Mouse (Mus musculus): ENCODE results near the gene Caskin1. TPM values are rescaled to one million over a fixed set of nuclear protein-coding genes. Genes with fewer than 3 reads are reported as not detected.

Caskin1 gene
- total and polyA plus RNA-seq, 2 experiments from 2014 or later, result 0.11 to 0.14 TPM

DNA sequence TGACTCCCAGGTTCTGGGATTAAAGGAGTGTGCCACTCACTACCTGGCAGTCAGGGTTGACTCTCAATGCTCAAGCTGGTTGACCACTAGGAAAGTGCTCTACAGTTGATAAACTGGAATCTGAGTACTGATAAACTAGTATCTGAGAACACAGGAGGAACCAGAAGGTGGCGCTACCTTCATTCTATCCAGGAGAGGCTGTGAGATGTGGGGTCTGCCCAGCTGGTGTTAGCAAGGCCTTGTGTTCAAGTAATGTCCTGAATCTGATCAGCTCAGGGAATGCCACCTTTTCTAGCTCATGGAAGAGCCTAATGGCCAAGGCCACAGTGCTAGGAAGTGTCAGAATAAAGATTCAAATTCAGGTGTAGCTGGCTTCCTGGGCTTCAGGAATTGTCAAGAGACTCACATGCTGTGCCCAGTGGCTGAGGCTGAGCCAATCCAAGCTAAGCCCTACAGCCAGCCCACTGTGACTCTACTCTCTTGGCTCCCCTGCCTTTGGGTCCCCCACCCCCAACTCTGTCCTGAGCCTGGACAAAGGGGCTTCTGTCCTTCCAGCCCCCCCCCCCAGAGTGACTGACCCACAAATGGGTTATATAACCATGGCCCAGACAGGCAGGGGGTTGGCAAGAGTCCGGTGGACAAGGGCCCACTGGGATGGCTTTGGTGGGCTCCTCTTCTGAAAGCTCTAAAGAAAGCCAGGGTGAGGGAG, 6.4 kb downstream of the Caskin1 start:
- WGBS, result 44% methylated on average over 2 of the region's 2 CpGs
- no peaks in the 10 kb centered on the region for H3K4me1 ChIP-seq (ENCODE audit: control insufficient read depth, insufficient read depth)
- TF ChIP-seq CTCF (IDR thresholded peaks at IDR 0.05; ENCODE audit: low read depth) (peak; percentile 61), EP300 (IDR thresholded peaks at IDR 0.05; ENCODE audit: low read depth) (no peak)
- no peak overlapping the region for H3K27ac ChIP-seq (ENCODE audit: low read depth)
- H3K9ac ChIP-seq (replicated peaks; ENCODE audit: low read depth, low read length), result no peak overlapping the region
- no peak; the same call in 1 of the 2 replicates for ATAC-seq (ENCODE audit: insufficient read depth, low read depth)
- no peak overlapping the region for H3K4me3 ChIP-seq (ENCODE audit: low read depth, low read length)
- no peaks in the 10 kb centered on the region for H3K36me3 ChIP-seq (replicated peaks; ENCODE audit: control insufficient read depth, insufficient read depth, low read length)
- peak; percentile 41 for DNase-seq (ENCODE audit: low spot score)
- no peak overlapping the region for H3K4me2 ChIP-seq (ENCODE audit: low read depth, low read length)
- peaks cover 12% of the 10 kb centered on the region for H3K27me3 ChIP-seq (ENCODE audit: control insufficient read depth, insufficient read depth, low read length)
- no peaks in the 10 kb centered on the region for H3K9me3 ChIP-seq (replicated peaks; ENCODE audit: control insufficient read depth, low read length)

GRCm38 (mm10) chr17:24495443-24495842, 7.0 kb downstream of the Caskin1 start:
- no peaks in the 10 kb centered on the region for H3K4me1 ChIP-seq (ENCODE audit: control insufficient read depth, insufficient read depth)
- no peak overlapping the region for H3K9ac ChIP-seq (replicated peaks; ENCODE audit: low read depth, low read length)
- peaks cover 5% of the 10 kb centered on the region for H3K27me3 ChIP-seq (ENCODE audit: control insufficient read depth, insufficient read depth, low read length)
- no peak overlapping the region for H3K27ac ChIP-seq (ENCODE audit: low read depth)
- no peaks in the 10 kb centered on the region for H3K36me3 ChIP-seq (replicated peaks; ENCODE audit: control insufficient read depth, insufficient read depth, low read length)
- ATAC-seq (ENCODE audit: insufficient read depth, low read depth), result no peak
- H3K9me3 ChIP-seq (replicated peaks; ENCODE audit: control insufficient read depth, low read length), result no peaks in the 10 kb centered on the region
- no peak for DNase-seq (ENCODE audit: low spot score)
- no peak for TF ChIP-seq EP300 (IDR thresholded peaks at IDR 0.05; ENCODE audit: low read depth)
- no peak for TF ChIP-seq CTCF (IDR thresholded peaks at IDR 0.05; ENCODE audit: low read depth)
- H3K4me2 ChIP-seq (ENCODE audit: low read depth, low read length), result no peak overlapping the region
- 61% methylated on average over 3 of the region's 3 CpGs for WGBS
- H3K4me3 ChIP-seq (ENCODE audit: low read depth, low read length), result no peak overlapping the region

GRCm38 (mm10) chr17:24496026-24496425, 7.6 kb downstream of the Caskin1 start:
- H3K27ac ChIP-seq (ENCODE audit: low read depth), result no peak overlapping the region
- ATAC-seq (ENCODE audit: insufficient read depth, low read depth), result no peak
- H3K4me2 ChIP-seq (ENCODE audit: low read depth, low read length), result no peak overlapping the region
- WGBS, result 56% methylated on average over 1 of the region's 1 CpGs
- no peaks in the 10 kb centered on the region for H3K36me3 ChIP-seq (replicated peaks; ENCODE audit: control insufficient read depth, insufficient read depth, low read length)
- TF ChIP-seq EP300 (IDR thresholded peaks at IDR 0.05; ENCODE audit: low read depth) (no peak), CTCF (IDR thresholded peaks at IDR 0.05; ENCODE audit: low read depth) (no peak)
- H3K9me3 ChIP-seq (replicated peaks; ENCODE audit: control insufficient read depth, low read length), result no peaks in the 10 kb centered on the region
- DNase-seq (ENCODE audit: low spot score), result no peak
- H3K4me3 ChIP-seq (ENCODE audit: low read depth, low read length), result no peak overlapping the region
- no peaks in the 10 kb centered on the region for H3K4me1 ChIP-seq (ENCODE audit: control insufficient read depth, insufficient read depth)
- no peaks in the 10 kb centered on the region; the same call in 1 of the 2 replicates for H3K27me3 ChIP-seq (ENCODE audit: control insufficient read depth, insufficient read depth, low read length)
- no peak overlapping the region for H3K9ac ChIP-seq (replicated peaks; ENCODE audit: low read depth, low read length)

DNA sequence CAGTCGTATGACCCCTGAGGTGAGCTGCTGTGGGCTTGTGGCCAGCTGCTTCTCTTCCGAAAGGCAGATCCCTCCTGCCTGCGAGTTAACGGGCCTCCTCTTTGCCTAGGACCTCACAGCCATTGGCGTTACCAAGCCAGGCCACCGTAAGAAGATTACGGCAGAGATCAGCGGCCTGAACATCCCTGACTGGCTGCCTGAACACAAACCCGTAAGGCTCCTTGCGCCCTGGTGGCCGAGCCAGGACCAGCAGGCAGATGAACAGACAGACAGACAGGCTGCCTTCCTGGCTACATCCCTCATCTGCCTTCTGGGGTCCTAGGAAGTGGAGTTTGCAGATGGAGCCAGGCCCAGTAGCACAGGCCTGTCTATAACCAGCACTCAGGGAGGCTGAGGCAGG, 13.8 kb downstream of the Caskin1 start:
- WGBS, result 28% methylated on average over 11 of the region's 11 CpGs
- no peak for TF ChIP-seq EP300 (IDR thresholded peaks at IDR 0.05; ENCODE audit: low read depth)
- peak; percentile 17; the same call in 1 of the 2 replicates for TF ChIP-seq CTCF (IDR thresholded peaks at IDR 0.05; ENCODE audit: low read depth)
- ATAC-seq (ENCODE audit: insufficient read depth, low read depth), result no peak

DNA sequence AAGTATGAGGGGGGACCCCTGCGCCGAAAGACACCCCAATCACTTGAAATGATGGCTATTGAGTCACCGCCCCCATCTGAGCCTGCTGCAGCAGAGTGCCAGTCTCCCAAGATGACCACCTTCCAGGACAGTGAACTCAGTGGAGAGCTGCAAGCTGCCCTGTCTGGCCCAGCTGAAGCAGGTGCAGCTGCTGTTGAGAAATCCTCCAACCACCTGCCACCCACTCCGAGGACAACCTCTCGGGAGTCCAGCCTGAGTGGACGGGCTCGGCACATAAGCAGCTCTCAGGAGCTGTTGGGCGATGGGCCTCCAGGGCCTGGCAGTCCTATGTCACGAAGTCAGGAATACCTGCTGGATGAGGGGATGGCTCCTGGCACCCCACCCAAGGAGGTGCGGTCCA, 15.7 kb downstream of the Caskin1 start:
- Histone ChIP-seq H3K27ac (ENCODE audit: low read depth) (no peak overlapping the region), H3K9me3 (replicated peaks; ENCODE audit: control insufficient read depth, low read length) (no peaks in the 10 kb centered on the region), H3K4me3 (ENCODE audit: low read depth, low read length) (no peak overlapping the region), H3K4me2 (ENCODE audit: low read depth, low read length) (no peak overlapping the region), H3K27me3 (ENCODE audit: control insufficient read depth, insufficient read depth, low read length) (peaks cover 4% of the 10 kb centered on the region; the same call in 1 of the 2 replicates), H3K36me3 (replicated peaks; ENCODE audit: control insufficient read depth, insufficient read depth, low read length) (peaks cover 14% of the 10 kb centered on the region), H3K9ac (replicated peaks; ENCODE audit: low read depth, low read length) (no peak overlapping the region), H3K4me1 (ENCODE audit: control insufficient read depth, insufficient read depth) (no peaks in the 10 kb centered on the region)
- ATAC-seq (ENCODE audit: insufficient read depth, low read depth) (no peak), DNase-seq (ENCODE audit: low spot score) (no peak)
- WGBS, result 88% methylated on average over 10 of the region's 10 CpGs
- TF ChIP-seq EP300 (IDR thresholded peaks at IDR 0.05; ENCODE audit: low read depth) (no peak), CTCF (IDR thresholded peaks at IDR 0.05; ENCODE audit: low read depth) (no peak)

More for the DNA sequence above, 13.8 kb downstream of the Caskin1 start:
- no peak overlapping the region for H3K4me3 ChIP-seq (ENCODE audit: low read depth, low read length)
- no peak overlapping the region for H3K9ac ChIP-seq (replicated peaks; ENCODE audit: low read depth, low read length)
- H3K4me1 ChIP-seq (ENCODE audit: control insufficient read depth, insufficient read depth), result no peaks in the 10 kb centered on the region
- no peak overlapping the region for H3K27ac ChIP-seq (ENCODE audit: low read depth)
- DNase-seq (ENCODE audit: low spot score), result no peak
- H3K36me3 ChIP-seq (replicated peaks; ENCODE audit: control insufficient read depth, insufficient read depth, low read length), result no peaks in the 10 kb centered on the region
- peaks cover 4% of the 10 kb centered on the region; the same call in 1 of the 2 replicates for H3K27me3 ChIP-seq (ENCODE audit: control insufficient read depth, insufficient read depth, low read length)
- H3K4me2 ChIP-seq (ENCODE audit: low read depth, low read length), result no peak overlapping the region
- no peaks in the 10 kb centered on the region for H3K9me3 ChIP-seq (replicated peaks; ENCODE audit: control insufficient read depth, low read length)

All from heart, postnatal 0 days (tissue).